Mouse (Mus musculus) CD4-positive, CD25-positive, alpha-beta regulatory T cell, adult 4 months (primary cell): Measurements from ENCODE around the gene Slc44a5. TPM values are rescaled to one million over a fixed set of nuclear protein-coding genes. Genes with fewer than 3 reads are reported as not detected.
"Not testable (repeated sequence)": the region's sequence is repeated elsewhere in the genome, so short reads cannot be mapped to it uniquely, and the experiment has no call there.

Experiments used
- ATAC-seq: one replicate; pipeline ENCODE4 v1.8.0; 2017
- polyA plus RNA-seq, 2 experiments: library from polyadenylated mRNA; unstranded; fragments of 100-300 nt; shearing (Covaris generic); gene quantifications; one replicate each; pipeline ENCODE4 v1.2.1; 2017

Slc44a5 gene
- polyA plus RNA-seq, 2 experiments from 2014 or later = 0.24 TPM; not detected in 1

DNA sequence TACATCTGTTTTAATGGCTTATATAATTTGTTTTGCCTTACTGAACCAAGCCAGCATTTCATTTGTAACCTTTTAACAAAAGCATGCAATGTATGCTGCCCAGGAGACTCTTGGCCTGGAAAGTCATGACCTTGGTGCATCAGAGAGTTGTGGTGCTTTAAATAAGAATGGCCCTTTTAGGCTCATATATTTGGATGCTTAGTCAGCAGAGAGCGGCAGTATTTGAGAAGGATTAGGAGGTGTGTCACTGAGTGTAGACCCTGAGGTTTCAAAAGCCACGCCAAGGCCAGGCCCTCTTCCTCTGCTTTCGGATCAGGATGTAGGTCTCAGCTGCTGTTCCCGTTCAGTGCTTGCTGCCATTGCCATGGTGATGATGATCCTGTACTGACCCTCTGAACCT, 3.8 kb upstream of the Slc44a5 start:
- no peak for ATAC-seq

DNA sequence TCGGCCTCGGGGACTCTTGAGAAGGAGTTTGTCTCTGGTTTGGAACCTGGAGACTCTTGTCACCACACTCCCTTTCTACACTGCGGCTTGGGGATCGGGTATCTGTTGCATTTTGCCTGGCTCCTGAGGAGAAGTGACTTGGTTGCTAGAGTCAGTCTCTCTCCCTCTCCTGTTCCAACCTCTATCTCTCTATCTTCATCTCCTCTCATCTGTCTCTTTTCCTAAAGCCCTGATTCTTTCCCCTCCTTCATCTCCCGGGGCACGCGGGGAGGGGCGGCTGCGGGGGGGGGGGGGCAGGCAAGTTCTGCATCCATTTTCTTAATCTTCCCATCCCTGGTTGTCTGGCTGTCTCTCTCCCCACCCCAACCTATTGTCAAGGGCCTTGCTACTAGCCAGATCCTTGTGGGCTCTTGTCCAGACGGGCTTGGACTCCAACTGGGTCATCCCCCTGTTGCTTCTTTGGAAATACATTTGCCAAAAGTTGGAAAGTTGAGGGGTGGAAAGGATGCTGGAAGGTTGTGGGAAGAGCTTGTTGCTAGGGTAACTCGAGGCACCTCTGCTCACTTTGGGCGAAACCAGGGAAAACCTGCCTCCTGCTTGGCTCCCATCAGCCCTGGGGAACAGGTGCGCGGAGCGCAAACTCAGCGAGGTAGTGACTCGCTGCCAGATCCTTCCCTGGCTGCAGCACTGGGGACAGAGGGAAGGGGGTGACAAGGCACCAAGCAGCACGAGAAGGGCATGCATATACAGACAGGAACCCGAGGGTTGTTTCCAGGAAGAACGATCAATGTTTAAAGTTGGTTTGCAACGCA, 919 bp downstream of the Slc44a5 start:
- no peak for ATAC-seq

DNA sequence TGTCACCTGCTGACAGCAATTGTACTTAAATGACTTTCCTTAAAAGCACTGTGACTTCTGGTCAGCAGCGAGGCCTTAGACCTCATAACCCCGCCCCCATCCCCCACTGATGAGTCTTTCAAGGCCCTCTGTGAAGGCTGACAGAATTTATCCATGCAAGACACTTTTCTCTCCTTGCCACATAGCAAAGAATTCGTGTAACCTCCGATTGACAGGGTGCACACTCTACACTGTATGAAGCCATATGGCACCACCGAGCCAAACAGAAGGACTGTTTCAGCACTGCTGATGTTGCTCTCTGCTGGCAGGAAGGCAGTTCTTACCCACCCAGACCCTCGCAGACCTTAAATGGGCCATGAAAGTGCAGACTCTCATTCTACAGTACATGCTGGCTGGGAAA, 1.8 kb downstream of the Slc44a5 start:
- ATAC-seq = no peak

DNA sequence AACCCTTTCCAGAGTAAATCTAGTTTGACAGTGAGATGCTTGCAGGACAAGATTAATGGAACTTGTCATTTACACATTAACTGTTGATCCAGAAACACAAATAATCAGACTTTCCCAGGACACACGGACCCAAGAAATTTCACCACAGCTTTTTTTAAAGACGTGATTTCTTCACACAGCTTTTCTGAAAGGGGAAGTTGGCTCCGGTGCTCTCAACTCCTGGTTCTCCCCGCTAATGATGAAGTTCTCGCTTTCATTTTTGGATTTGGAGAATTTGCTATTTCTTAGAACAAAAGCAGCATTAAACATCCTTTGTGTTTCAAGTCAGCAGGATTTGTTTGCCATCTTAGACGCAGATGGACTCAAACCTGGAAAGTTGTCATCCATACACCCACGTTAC, 2.6 kb downstream of the Slc44a5 start:
- ATAC-seq = no peak

DNA sequence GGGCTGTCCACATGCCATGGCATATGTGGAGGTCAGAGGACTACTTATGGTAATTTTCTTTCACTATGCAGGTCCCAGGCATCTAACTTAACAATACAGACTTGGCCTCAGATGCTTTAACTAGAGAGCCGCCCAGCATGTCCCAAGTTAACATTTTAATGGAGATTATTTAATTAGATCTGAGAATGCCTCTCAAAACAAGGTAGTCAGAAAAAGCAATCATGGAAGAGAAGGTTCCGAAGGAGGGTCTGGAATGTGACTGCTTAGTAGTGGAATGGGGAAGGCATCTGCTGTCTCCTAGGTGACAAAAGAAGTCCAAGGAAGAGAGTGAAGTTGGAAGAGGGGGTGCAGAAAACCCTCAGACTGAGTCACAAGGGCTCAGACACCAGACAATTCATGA, 7.4 kb downstream of the Slc44a5 start:
- no peak for ATAC-seq

DNA sequence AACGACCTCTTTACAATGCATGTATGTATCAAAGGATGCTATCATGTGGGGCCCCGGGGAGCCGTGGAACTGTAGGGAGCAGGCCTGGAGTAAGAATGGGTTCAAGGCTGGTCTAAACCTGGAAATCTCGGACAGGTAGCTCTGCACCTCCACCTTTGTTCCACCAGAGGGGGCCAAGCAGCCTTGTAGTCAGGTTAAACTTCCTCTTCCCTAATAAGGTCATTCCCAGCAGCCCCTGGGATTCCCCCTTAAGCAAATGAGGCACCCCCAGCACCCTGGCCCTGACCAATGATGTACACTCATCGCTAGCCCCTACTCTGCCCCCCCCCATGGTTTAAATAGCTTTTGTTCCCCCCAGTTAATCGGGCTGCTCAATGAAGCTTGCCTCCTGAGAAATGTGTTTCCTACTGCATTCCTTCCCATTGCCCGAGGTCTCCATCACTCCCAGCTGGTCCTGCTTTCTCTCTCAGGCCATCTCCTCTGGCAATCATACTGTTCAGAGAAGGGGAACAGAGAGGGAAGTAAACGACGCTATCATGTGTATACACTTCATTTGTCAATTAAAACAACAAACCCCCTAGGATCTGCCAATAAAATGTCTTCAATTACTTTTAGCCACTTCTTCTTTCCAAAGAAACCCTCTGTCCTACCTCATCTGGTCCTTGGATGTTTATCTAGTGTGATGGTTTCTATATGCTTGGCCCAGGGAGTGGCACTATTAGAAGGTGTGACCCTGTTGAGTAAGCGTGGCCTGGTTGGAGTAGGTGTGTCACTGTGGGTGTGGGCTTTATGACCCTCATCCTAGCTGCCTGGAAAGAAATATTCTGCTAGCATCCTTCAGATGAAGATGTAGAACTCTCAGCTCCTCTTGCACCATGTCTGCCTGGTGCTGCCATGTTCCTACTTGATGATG, 11.4 kb downstream of the Slc44a5 start:
- ATAC-seq = peak; percentile 37

DNA sequence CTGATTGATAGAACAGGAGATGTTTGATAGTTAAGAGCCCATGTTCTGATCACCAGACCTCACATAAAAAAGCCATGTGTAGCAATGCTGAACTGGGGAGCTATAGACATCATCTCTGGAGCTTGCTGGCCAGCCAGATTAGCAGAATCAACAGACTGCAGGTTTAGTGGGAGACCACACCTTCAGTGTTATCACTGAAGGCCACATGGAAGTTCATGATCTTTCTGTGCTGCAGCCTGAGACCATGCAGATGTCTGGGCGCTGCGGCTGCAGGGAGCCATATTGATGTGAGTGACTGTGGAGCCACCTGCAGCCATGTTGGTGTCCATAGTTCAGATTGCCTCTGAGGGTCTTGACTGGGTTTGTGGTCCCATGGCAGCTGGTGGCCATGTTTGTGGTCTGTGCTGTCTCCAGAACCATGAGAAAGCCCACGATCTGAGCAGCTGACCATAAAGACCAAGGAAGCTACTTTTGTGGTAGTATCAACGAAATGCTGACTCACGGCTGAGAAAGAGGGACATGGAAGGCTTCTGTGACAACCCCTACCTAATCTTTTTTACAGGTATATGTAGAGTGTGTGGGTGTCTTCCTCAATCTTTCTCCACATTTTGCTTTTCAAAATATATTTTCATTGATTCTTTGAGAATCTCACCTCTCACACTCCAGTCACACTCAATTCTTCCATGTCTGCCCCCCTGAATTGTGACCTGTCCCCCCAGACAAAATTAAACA, 26.7 kb downstream of the Slc44a5 start:
- no peak for ATAC-seq

DNA sequence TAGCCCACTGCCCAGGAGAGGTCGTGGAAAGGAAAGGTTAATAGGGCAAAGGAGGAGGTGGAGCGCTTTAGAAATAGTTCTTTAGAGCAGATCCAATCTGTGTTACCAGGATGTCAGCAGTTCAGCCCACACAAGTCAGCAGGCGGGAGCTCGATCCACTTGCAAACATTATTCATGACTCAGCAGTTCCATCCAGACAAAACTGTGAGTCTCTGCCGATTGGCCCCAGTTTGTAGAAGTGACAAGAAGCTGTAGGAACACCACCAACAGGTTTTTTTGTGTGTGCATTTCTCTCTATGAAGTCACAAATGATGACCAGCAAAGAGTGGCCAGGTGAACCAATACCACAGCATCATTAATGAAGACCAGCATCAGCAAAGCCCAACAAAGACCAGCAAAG, 28.1 kb downstream of the Slc44a5 start:
- no peak for ATAC-seq

DNA sequence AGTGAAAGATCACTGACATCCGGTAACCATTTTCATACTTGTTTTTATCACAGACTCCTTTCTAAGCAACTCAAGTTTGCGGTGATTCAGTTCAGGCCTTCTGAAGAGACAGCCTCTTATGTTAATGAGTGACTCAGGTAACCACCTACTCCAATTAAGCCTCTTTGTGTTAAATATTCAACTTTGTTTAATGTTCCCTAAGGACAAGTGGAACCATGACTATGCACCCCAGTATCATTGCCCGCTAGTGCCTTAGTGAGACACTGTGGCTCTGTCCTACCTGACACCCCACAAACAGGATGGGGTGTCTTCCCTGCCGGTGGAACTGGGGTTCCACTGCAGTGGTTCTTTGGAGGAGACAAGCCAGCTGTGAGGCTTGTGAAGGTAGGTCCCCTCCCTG, 73.6 kb downstream of the Slc44a5 start:
- no peak for ATAC-seq

DNA sequence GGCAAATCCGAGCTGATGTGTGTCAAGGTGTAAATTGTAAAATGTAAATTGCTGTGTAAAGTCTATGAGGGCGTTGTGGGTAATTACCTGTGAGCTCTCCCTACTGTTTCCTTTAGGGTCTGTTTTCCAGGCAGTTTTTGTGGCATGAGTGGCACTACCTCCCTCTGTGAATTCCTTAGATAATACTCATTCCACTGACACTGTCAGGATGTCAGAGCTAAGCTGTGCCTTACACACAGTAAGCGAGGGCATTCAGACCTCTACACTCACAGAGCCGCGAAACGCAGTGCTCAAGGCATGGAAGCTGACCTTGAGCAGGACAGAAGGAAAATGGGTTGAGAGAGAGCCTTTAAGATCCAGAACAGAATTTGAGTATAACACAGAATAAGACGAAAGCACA, 80.1 kb downstream of the Slc44a5 start:
- no peak for ATAC-seq

DNA sequence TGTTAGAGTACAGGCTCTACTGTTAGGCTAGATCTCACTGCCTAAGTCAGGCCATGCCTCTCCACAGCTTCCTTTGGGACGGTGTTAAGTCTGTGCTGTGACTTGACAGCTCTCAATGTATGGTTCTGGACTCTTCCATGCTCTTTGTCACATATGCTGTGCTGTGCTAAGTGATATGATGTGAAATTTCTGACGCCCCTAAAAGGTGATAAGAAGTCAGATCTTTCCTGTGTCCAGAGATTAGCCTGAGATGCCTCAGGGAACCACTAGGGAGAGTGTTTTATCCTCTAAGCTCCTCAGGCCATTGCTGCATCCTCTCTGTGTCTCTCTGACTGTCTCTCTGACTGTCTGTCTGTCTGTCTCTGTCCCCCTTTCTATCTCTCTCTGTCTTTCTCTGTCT, 84.2 kb downstream of the Slc44a5 start:
- no peak for ATAC-seq

DNA sequence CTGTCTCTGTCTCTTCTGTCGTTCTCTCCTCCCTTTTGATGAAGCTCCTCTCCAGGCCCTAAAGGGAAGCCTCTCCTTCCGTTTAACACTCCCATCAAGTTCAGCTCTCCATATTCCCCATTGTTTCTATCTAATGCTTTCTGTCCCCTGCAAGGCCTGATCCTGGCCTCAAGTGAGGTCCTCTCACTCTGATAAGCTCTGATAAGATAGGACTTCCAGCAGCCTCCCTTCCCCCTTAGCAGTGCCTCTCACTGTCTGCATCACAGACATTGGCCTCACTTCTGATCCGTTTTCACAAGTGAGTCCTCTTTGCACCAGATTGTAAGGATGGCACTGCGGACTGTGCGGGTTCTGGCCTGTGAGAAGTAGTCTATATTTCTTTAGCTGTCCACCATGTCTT, 85.0 kb downstream of the Slc44a5 start:
- ATAC-seq = no peak

DNA sequence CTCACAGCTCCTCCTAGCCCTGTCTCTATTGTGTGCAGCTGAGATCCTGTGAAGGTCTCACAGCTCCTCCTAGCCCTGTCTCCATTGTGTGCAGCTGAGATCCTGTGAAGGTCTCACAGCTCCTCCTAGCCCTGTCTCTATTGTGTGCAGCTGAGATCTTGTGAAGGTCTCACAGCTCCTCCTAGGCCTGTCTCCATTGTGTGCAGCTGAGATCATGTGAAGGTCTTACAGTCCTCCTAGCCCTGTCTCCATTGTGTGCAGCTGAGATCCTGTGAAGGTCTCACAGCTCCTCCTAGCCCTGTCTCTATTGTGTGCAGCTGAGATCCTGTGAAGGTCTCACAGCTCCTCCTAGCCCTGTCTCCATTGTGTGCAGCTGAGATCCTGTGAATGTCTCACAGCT, 98.8 kb downstream of the Slc44a5 start:
- ATAC-seq = not testable (repeated sequence)

DNA sequence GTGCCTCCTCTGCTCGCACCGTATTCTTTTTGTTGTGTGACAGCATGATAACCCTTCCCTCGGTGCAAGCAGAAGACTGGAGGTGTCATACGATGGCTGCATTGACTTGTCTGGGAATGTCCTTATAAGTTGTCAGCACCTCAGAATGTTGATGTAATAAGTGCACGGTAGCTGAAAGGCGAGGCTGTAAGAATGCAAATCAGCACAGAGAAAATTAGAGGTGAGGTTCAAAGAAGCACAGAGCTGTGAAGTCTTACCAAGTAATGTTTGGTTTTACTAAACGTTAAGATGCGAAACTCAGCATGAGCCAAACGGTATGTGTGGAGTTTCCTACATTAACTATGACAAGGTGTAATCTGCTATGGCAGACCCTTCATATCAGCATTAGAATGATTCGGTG, 102.5 kb downstream of the Slc44a5 start:
- no peak for ATAC-seq

DNA sequence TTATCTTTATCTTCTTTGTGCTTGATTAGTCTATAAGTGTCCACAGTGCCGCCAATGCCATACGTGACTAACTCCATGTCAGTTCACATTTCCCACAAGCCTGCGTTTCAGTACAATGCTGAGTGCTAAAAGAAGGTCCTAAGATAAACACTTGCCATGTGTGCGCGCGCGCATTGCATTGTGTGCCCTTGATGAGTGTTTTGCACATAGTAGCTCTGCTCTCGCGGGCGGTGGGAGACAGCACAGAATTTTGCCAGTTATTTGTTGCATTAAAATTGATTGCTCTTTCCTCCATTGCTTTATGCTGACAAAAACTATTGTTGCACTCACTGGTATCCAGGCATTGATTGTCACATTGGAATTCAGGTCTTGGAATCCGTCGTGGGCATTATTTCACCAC, 108.5 kb downstream of the Slc44a5 start:
- no peak for ATAC-seq

DNA sequence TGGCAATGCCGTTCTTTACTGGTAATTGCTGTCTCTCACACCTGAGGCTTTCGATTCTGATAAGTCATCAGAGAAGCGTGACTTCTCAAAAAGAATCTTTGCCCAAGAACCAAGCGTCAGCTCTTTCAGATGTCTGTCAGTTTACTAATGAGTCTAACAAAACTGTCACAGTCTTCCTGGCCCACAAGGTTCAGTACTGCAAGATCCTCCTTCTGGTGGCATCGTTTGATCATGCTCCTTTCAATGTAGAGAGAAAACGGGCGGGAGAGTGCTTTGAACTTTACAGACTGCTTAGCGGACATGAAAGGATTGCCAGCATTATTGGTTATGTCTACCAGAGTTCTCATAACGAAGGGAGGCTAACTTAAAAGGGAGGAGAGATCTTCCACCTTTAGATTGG, 109.0 kb downstream of the Slc44a5 start:
- no peak for ATAC-seq

DNA sequence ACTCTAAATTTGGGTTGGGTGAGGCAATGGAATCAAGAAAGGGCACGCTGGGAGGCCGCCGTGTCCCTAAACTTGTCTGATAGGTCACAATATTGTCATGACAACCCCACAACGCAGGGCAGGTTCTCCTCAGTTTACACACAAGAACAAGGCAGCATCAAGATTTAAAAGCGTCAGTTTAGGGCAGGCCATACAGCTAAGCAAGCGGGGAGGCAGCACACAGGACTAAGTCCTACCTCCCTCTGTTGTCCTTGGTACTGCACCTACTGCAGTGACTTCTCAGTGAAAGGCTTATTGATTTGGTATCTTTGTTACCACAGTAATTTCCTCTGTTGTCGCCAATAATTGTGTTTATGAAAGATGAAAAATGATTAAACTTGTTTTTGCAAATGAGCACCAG, 109.7 kb downstream of the Slc44a5 start:
- no peak for ATAC-seq

DNA sequence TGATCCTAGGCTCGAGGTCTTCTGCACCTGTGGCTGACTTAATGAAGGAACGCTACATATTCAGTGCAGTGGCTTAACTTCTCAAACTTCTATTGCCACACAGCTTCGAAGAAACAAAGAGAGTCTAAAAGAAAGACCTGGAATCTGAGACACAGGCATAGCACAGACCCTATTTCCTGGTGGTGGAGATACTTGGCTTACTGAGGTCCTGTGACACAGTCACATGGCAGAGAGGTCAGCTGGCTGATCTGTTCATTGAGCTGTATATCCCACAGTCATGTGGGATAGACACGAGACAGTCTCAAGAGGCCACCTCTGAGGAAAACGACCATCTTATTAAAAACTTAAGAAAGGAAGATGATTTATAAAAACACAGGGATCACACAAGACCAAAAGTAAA, 116.8 kb downstream of the Slc44a5 start:
- no peak for ATAC-seq

DNA sequence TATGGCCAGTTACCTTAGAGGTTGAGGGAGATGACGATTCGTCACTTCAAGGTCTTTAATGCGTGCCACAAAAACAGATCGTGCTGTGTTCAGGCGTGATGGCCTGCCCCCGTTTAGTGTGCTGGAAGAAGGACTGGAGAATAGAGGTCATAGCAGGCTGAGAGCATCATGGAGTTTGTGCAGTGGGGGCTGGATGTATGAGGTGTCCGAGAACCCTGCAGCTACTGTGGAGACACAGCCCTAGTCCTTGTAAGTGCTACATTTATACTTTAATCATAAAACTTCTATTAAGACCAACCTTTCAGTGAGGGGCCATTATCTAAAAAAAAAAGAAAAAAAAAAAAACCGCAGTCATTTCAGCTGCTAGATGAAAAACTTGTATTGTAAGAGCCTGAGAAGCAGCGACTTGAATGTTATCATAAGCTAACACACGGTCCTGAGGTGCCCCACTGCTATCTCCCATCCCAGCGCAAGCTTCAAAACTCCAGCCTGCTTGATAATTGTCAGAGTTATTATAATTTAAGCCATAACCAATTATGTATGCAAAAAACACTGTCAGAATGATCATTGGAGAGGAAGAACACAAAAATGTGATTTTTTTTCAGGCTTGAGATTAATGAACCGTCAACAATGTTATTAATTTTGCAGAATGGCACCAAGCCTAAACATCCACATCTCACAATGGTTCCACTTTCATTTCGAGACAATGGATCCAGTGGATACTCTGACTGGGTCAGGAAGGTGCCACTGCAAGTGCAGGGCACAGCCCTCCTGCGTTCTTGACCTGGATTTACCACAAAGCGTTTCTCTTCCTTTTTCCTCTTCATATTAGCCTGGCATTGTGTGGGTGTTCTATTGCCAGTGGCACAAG, 118.5 kb downstream of the Slc44a5 start:
- ATAC-seq = no peak

DNA sequence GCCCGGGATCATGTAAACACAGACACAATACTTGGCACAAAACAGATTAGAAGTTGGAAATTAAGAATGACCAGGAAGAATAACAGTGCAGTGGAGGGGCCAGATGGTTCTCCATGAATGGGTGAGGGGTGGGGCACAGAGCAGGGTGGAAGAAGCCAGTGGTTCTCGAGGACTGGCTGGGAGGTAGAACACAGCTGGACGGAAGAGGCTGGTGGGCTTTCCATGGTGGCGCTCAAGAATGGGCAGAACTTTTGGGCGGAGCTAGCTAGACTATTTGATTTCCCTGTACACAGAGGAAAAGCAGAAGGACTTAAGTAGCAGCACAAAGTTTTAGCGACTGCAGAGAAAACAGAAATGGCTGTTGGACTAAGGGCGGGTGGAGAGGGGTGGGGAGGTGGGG, 119.2 kb downstream of the Slc44a5 start:
- no peak for ATAC-seq

DNA sequence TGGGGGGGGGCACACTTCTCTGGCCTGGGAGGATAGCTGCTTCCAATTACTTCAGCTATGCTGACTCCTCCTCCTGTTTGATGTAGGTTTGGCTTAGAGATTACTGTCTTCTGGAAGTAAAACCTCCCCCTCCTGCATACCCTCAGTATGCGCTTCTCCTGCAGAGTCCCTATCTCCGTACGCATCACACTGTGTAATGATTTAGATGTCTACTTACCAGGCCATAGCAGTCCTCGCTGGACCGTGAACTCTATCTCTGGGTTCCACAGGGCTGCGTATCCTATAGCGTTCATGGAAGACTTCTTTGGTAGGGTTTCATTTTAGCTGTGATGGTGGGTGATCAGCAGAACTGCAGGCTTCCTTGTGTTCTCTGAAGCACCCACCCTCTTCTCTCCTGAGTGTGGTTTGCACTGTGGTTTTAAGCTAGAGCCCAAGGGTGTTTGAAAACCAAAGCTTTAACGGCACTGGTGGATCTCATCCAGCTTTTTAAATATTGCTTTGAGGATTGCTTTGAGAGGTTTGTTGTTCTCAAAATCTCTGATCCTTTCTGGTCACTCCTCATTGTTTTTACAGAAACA, 120.6 kb downstream of the Slc44a5 start:
- no peak for ATAC-seq

DNA sequence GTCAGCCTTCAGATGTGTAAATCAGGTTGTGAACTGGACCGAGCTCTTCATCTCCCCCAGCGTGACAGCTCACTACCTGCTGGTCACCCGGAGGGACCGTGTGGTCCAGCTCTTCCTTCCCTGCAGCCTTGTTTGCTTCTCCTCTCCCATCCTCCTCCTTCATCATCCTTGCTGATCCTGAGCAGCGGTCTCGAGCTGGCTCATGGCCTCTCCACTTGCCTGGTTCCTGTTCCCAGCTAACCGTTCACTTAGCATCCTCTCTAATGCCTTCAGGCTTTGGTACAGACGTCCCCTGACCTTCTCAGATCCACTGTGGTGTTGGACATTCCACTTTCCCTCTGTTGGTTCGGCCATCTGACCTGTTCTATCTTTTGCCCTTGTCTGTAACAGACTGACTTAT, 128.4 kb downstream of the Slc44a5 start:
- ATAC-seq = no peak
